Mouse (Mus musculus) spleen, adult 12 weeks (tissue): ENCODE results near the gene Arpp19.

Experiments
- DNase-seq: peaks from one replicate; pipeline ENCODE4 v3.0.0; 2022; ENCODE audit warnings: low spot score

Arpp19 gene

DNA sequence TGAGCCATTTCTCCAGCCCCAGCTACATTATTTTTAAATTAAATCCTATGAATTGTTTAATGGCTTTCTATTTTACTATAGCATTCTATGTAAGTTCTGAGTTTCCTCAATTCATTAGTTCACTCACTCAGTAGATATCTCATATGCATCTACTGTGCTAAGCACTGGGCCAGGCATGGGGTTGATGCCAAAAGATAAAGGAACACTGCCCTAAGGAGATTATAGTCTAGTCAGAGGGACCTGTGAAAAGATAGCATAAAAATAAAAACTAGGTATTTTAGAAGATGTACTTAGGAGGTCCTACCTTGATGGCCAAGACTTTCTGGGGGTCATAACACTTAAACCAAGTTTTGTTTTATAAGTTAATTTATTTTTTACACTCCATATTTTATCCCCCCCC, 64.7 kb downstream of the Arpp19 start:
- DNase-seq: no peak
